Mouse (Mus musculus): ENCODE results near the gene Coil. TPM values are rescaled to one million over a fixed set of nuclear protein-coding genes. Genes with fewer than 3 reads are reported as not detected.
A peak's percentile ranks its signal among the peaks of the same experiment; 100 is the strongest.
"Not testable (repeated sequence)": the region's sequence is repeated elsewhere in the genome, so short reads cannot be mapped to it uniquely, and the experiment has no call there.

The Coil gene
- polyA plus RNA-seq, 1 experiment from 2014 or later, result 27.2 TPM

DNA sequence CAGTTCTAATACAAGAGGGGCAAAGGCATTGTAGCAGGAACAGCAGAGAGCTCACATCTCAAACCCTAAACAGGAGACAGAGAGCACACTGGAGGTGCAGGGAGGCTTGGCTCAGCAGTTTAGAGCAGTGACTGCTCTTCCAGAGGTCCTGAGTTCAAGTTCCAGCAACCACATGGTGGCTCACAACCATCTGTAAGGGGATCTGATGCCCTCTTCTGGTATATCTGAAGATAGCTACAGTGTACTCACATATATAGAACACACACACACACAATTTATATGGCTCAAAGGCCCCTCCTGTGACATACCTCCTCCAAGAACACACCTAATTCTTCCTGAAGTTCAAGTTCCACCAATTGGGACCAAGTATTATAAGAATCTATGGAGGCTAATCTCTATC lies 64.5 kb downstream of the Coil start:
- H3K4me3 ChIP-seq, result no peak overlapping the region
- no peaks in the 10 kb centered on the region for H3K9me3 ChIP-seq
- DNase-seq (ENCODE audit: low spot score), result no peak
- no peaks in the 10 kb centered on the region for H3K27me3 ChIP-seq (replicated peaks; ENCODE audit: low read depth, poor library complexity, severe bottlenecking)
- H3K4me1 ChIP-seq, result peaks cover 13% of the 10 kb centered on the region
- H3K36me3 ChIP-seq (replicated peaks), result peaks cover 24% of the 10 kb centered on the region
- H3K27ac ChIP-seq (replicated peaks), result no peak overlapping the region

DNA sequence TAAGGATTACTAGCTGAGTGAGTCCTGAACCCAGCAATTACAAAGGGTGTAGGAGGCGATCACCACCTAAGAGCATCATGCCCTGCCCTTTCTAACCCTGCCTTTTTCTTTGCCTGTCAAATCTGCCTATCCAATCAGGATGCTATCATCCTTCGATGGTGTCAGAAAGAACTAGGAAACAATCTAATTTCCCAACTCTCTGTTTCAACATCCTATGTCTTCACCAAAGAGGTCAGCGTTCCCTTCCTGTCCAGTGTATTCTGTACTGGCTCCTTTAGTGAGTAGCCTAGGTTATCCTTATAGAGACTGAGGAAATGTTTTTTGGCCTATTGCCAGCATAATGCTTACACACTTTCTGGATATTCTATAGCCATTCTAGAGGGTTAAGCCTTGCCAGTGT lies 65.5 kb downstream of the Coil start:
- H3K27ac ChIP-seq (replicated peaks), result no peak overlapping the region
- WGBS, result 87% methylated on average over 3 of the region's 3 CpGs
- peaks cover 33% of the 10 kb centered on the region for H3K36me3 ChIP-seq (replicated peaks)
- H3K9me3 ChIP-seq, result no peaks in the 10 kb centered on the region
- H3K4me1 ChIP-seq, result peaks cover 9% of the 10 kb centered on the region
- DNase-seq (ENCODE audit: low spot score), result no peak
- no peak overlapping the region for H3K4me3 ChIP-seq
- no peaks in the 10 kb centered on the region for H3K27me3 ChIP-seq (replicated peaks; ENCODE audit: low read depth, poor library complexity, severe bottlenecking)

DNA sequence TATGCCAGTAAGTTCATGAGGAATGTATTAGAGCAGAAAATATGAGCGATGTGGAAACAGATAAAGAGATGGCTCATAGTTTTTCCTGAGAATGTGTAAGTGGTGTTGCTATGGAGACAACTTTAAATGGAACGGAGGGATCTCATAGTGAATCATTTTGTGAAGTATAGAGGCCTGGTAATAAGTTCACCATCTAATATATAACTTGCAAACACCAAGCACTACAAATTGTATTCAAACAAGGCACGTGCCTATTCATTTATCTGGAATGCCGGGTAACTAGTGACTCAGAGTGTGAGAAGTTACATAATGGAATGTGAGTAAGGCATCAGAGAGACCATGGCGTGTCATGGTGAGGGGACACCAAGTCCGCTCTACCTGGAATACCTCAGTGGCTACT lies 68.4 kb downstream of the Coil start:
- H3K27me3 ChIP-seq (replicated peaks; ENCODE audit: low read depth, poor library complexity, severe bottlenecking), result no peaks in the 10 kb centered on the region
- no peak overlapping the region for H3K4me3 ChIP-seq
- no peak for DNase-seq (ENCODE audit: low spot score)
- no peak overlapping the region for H3K27ac ChIP-seq (replicated peaks)
- H3K36me3 ChIP-seq (replicated peaks), result peaks cover 62% of the 10 kb centered on the region
- no peaks in the 10 kb centered on the region for H3K9me3 ChIP-seq
- H3K4me1 ChIP-seq, result no peaks in the 10 kb centered on the region
- WGBS, result 94% methylated on average over 6 of the region's 6 CpGs

DNA sequence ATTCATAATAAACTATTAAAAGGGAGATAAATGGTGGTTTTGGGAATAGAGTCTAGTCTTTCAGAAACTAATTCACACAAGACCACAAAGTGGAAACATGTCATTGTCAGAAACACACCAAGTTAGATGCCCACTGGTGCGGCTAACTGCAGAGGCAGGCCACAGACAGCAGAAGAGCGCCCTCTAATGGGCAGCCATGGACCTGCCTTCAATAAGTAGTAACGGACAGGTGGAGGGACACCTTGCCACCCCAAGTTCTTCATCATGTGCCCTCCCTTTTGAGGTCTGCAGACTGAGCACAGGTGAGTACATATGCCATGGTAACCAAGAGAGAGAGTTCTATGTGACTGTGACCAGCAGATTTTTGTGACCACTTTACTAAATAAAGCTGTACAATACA lies 69.3 kb downstream of the Coil start:
- Histone ChIP-seq H3K9me3 (no peaks in the 10 kb centered on the region), H3K36me3 (replicated peaks) (peaks cover 70% of the 10 kb centered on the region), H3K4me1 (no peaks in the 10 kb centered on the region), H3K27me3 (replicated peaks; ENCODE audit: low read depth, poor library complexity, severe bottlenecking) (no peaks in the 10 kb centered on the region), H3K27ac (replicated peaks) (no peak overlapping the region), H3K4me3 (no peak overlapping the region)
- DNase-seq (ENCODE audit: low spot score), result peak; percentile 46
- WGBS, result 34% methylated on average over 3 of the region's 3 CpGs

DNA sequence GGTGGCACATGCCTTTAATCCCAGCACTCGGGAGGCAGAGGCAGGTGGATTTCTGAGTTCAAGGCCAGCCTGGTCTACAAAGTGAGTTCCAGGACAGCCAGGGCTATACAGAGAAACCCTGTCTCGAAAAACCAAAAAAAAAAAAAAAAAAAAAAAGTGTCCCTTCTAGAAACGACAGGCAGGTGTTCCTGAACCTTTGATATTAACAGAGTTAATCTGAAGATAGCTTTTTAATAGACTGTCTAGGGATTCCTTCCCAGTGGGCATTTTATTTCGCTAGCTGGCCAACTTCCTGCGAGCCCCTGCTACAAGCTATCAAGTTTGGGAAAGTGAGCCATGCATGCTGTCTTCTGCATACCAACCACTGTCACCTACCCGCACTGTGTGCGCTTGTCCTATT lies 71.0 kb downstream of the Coil start:
- not testable (repeated sequence) for DNase-seq (ENCODE audit: low spot score); H3K9me3 ChIP-seq; H3K4me3 ChIP-seq; H3K4me1 ChIP-seq; H3K27me3 ChIP-seq (replicated peaks; ENCODE audit: low read depth, poor library complexity, severe bottlenecking); H3K27ac ChIP-seq (replicated peaks)
- WGBS, result 77% methylated on average over 7 of the region's 7 CpGs
- peaks cover 88% of the 10 kb centered on the region for H3K36me3 ChIP-seq (replicated peaks)

Other genes with a start within 250 kb of the Coil start
- gene Akap1, start 105.7 kb upstream of the Coil start, polyA plus RNA-seq (2016; fragmentation: Nextera tagmentation; extraction: Ambion mirVana), result 16.9 and 17.1 TPM in 2 replicates
- 72.9 and 77.2 TPM in 2 replicates for gene Scpep1, start 14.8 kb upstream of the Coil start, polyA plus RNA-seq (2016; fragmentation: Nextera tagmentation; extraction: Ambion mirVana)
- gene Elobl, start 3.3 kb upstream of the Coil start, polyA plus RNA-seq (2016; fragmentation: Nextera tagmentation; extraction: Ambion mirVana), result not detected in 2 replicates
- gene Trim25, start 29.1 kb downstream of the Coil start, polyA plus RNA-seq (2016; fragmentation: Nextera tagmentation; extraction: Ambion mirVana), result 2.8 and 3.5 TPM in 2 replicates
- 4.5 and 4.7 TPM in 2 replicates for gene Dgke, start 96.6 kb downstream of the Coil start, polyA plus RNA-seq (2016; fragmentation: Nextera tagmentation; extraction: Ambion mirVana)
- not detected in 2 replicates for gene Gm525, start 103.6 kb downstream of the Coil start, polyA plus RNA-seq (2016; fragmentation: Nextera tagmentation; extraction: Ambion mirVana)